Mouse (Mus musculus) liver, embryonic 14.5 days (tissue): ENCODE measurements around the gene Nobox.

Source experiments
- CTCF ChIP-seq: IDR thresholded peaks from 2 replicates; pipeline ENCODE4 v1.5.1; 2016; ENCODE audit warnings: antibody characterized with exemption, low read depth, control low read depth
- EP300 ChIP-seq: IDR thresholded peaks from 2 replicates; pipeline ENCODE4 v1.6.1; 2016; ENCODE audit warnings: antibody characterized with exemption, low read depth

- TF ChIP-seq EP300 (no peak), CTCF (no peak)
These were observed 24.1 kb upstream of the Nobox start for GRCm38 (mm10) chr6:43333479-43333878.
